Mouse (Mus musculus) NIH3T3 (cell line): ENCODE data around the gene Gm7903.
"Not testable (repeated sequence)": the region's sequence is repeated elsewhere in the genome, so short reads cannot be mapped to it uniquely, and the experiment has no call there.

Source experiments
- DNase-seq: peaks from one replicate; pipeline ENCODE4 v3.0.0-alpha.2; 2012; ENCODE audit warnings: low read depth

Gm7903 gene

DNA sequence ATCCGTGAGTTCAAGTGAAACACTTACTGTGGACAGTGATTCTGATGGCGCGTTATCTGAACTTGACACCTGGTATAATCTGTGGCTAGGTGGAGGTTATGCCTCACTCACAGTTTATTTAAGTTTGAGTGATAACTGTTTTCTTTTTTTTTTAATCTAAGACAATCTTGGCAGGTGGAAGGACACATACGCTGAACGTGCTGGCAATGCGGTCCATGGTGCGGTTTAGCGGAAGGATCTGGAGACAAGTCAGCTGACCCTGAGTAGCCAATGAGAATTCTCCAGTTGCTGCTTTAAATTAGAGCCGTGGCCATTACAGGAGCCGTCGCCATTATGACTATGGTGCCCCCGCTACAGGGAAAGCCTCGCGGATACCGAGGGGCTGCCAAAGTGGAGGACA is at the start of gene Gm7903:
Gm7903 (plus strand) TSS at position 301 of the 400 bp plus-strand sequence.
- not testable (repeated sequence) for DNase-seq

DNA sequence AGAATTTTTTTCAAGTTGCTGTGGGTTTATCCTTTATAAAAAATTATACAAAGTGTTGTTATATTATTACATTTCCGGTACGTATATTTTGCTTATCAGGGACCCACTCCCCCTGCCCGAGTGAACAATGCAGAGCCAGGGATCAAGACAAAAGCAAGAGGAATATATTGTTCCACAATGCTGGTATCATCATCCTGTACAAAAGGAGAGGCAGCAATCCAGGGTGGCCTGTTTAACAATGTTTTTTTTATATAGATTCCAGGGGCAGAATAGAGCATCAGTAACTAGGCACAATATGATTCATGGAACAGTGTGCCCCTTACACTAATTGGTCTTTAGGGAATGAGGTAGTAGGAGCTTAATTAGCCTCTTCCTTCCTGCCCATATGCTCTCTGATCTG is 30.1 kb upstream of the Gm7903 start:
- DNase-seq = not testable (repeated sequence)

DNA sequence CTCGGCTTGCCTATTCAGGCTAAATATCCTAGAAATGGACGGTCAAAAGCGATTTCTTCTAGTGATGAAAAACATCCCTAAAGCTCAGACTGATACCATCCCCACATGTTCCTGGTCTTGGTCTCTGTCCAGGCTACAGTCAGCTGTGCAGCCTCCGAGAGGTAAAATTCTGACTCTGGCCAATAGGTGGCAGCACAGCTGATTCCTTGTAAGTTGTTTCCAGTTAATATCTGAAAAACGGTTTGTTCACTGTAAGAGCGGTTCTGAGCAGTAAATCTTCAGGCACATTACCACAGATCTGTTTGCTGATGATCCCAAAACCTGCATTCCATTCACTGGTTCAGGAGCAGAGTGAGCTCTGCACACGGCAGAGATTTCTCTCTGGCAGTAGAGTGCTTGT is 12.4 kb upstream of the Gm7903 start:
- not testable (repeated sequence) for DNase-seq

DNA sequence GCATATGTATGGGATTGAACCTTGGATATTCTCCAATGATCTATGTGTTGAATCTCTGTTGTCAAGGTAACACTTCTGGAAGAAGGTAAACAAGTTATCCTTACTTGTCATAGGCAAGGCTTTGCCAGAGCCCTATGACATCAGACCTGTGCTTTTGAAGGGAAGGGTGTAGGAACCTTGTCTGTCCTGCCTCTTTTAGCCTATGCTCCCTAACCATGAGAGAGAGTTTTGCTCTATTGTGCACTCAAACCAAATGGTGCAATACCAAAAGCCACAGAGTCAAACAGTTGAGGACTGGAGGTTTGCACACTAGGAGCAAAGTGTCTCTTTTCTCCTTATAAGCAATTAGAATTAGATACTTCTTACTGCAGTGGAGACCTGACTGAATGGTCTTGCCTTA is 11.8 kb upstream of the Gm7903 start:
- DNase-seq = not testable (repeated sequence)

DNA sequence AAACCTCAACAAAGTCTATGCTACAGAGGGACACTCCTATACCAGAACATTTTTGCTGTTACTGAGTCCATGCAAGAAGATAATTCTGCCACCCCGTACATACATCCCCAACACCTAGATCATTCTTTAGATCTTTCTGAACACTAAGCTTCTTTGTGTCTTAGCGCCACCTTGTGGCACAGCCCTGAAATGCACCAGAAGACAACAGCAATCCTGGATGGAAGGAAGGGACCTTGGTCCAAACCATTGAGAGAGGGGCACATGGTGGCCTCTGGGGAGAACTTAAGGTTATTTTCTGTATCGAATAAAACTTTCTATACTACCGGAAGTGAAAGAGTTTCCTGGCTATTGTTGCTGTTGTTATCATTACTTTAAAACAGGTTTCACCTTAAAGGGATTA is 11.2 kb upstream of the Gm7903 start:
- not testable (repeated sequence) for DNase-seq

DNA sequence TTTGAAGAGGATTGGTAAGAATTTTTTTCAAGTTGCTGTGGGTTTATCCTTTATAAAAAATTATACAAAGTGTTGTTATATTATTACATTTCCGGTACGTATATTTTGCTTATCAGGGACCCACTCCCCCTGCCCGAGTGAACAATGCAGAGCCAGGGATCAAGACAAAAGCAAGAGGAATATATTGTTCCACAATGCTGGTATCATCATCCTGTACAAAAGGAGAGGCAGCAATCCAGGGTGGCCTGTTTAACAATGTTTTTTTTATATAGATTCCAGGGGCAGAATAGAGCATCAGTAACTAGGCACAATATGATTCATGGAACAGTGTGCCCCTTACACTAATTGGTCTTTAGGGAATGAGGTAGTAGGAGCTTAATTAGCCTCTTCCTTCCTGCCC is 30.5 kb downstream of the Gm7903 start:
- not testable (repeated sequence) for DNase-seq

DNA sequence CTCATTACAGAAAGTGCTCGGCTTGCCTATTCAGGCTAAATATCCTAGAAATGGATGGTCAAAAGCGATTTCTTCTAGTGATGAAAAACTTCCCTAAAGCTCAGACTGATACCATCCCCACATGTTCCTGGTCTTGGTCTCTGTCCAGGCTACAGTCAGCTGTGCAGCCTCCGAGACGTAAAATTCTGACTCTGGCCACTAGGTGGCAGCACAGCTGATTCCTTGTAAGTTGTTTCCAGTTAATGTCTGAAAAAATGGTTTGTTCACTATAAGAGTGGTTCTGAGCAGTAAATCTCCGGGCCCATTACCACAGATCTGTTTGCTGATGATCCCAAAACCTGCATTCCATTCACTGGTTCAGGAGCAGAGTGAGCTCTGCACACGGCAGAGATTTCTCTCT is 48.3 kb downstream of the Gm7903 start:
- not testable (repeated sequence) for DNase-seq

DNA sequence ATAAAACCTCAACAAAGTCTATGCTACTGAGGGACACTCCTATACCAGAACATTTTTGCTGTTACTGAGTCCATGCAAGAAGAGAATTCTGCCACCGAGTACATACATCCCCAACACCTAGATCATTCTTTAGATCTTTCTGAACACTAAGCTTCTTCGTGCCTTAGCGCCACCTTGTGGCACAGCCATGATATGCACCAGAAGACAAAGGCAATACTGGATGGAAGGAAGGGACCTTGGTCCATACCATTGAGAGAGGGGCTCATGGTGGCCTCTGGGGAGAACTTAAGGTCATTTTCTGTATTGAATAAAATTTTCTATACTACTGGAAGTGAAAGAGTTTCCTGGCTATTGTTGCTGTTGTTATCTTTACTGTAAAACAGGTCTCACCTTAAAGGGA is 49.5 kb downstream of the Gm7903 start:
- DNase-seq = not testable (repeated sequence)
